Mouse (Mus musculus): ENCODE measurements at regions not wholly inside any gene's neighbourhood (a gene's known extent, or its start where the extent isn't known, plus 50 kb on each side); places are given as distances from the start of the nearest gene placed in this dataset.

- H3K9me3 ChIP-seq (replicated peaks; ENCODE audit: control insufficient read depth, low read length), result no peaks in the 10 kb centered on the region
- no peak overlapping the region for H3K4me3 ChIP-seq (ENCODE audit: low read depth, low read length)
- no peak for ATAC-seq (replicated peaks; ENCODE audit: insufficient number of reproducible peaks, low FRiP score, low TSS enrichment)
- H3K4me2 ChIP-seq, result no peak overlapping the region
- H3K4me1 ChIP-seq (ENCODE audit: control insufficient read depth, insufficient read depth, low read length), result peaks cover under 1% of the 10 kb centered on the region; the same call in 1 of the 2 replicates
- H3K27me3 ChIP-seq (ENCODE audit: control insufficient read depth, insufficient read depth, low read length), result no peaks in the 10 kb centered on the region
- H3K9ac ChIP-seq (ENCODE audit: low read depth, low read length), result no peak overlapping the region
- no peaks in the 10 kb centered on the region for H3K36me3 ChIP-seq (ENCODE audit: control insufficient read depth, insufficient read depth, low read length)
- no peak overlapping the region for H3K27ac ChIP-seq (ENCODE audit: low read depth, low read length)
- 87% methylated on average over 10 of the region's 10 CpGs for WGBS (ENCODE audit: insufficient replicate concordance)
Measured at GRCm38 (mm10) chr2:72832770-72833169, 147.5 kb downstream of the Sp3 start.

- Histone ChIP-seq H3K4me1 (ENCODE audit: control insufficient read depth, insufficient read depth, low read length) (peaks cover 5% of the 10 kb centered on the region; the same call in 1 of the 2 replicates), H3K27me3 (ENCODE audit: control insufficient read depth, insufficient read depth, low read length) (no peaks in the 10 kb centered on the region), H3K36me3 (ENCODE audit: control insufficient read depth, insufficient read depth, low read length) (no peaks in the 10 kb centered on the region), H3K9ac (ENCODE audit: low read depth, low read length) (no peak overlapping the region), H3K4me3 (ENCODE audit: low read depth, low read length) (no peak overlapping the region), H3K27ac (ENCODE audit: low read depth, low read length) (no peak overlapping the region), H3K4me2 (no peak overlapping the region), H3K9me3 (replicated peaks; ENCODE audit: control insufficient read depth, low read length) (no peaks in the 10 kb centered on the region)
- no peak for ATAC-seq (replicated peaks; ENCODE audit: insufficient number of reproducible peaks, low FRiP score, low TSS enrichment)
- 46% methylated on average over 6 of the region's 6 CpGs for WGBS (ENCODE audit: insufficient replicate concordance)
Measured at GRCm38 (mm10) chr2:72838085-72838727, 142.0 kb downstream of the Sp3 start.

DNA sequence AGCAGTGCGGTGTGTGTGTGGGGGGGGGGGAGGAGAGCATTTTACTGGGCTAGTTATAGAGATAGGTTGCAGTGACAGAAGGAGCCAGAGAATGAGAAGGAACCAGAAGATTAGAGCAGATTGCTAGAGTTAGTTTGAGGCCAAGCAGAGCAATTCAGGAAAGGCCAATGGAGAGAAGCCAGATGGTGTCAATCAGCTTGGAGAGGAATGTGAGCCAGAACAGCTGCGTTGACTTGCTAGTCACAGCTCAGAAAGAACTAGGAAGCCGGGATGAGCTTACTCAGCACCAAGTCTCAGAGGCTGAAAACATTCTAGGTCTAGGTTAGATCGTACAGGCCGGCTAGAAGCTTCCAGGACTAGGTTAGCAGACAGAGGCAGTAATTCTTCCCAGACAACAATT lies 140.6 kb downstream of the Sp3 start:
- Histone ChIP-seq H3K36me3 (ENCODE audit: control insufficient read depth, insufficient read depth, low read length) (no peaks in the 10 kb centered on the region), H3K4me3 (ENCODE audit: low read depth, low read length) (no peak overlapping the region), H3K4me2 (no peak overlapping the region), H3K27ac (ENCODE audit: low read depth, low read length) (no peak overlapping the region), H3K9ac (ENCODE audit: low read depth, low read length) (no peak overlapping the region), H3K27me3 (ENCODE audit: control insufficient read depth, insufficient read depth, low read length) (no peaks in the 10 kb centered on the region), H3K4me1 (ENCODE audit: control insufficient read depth, insufficient read depth, low read length) (peaks cover 5% of the 10 kb centered on the region; the same call in 1 of the 2 replicates), H3K9me3 (replicated peaks; ENCODE audit: control insufficient read depth, low read length) (no peaks in the 10 kb centered on the region)
- WGBS (ENCODE audit: insufficient replicate concordance), result 77% methylated on average over 5 of the region's 5 CpGs
- no peak for ATAC-seq (replicated peaks; ENCODE audit: insufficient number of reproducible peaks, low FRiP score, low TSS enrichment)

DNA sequence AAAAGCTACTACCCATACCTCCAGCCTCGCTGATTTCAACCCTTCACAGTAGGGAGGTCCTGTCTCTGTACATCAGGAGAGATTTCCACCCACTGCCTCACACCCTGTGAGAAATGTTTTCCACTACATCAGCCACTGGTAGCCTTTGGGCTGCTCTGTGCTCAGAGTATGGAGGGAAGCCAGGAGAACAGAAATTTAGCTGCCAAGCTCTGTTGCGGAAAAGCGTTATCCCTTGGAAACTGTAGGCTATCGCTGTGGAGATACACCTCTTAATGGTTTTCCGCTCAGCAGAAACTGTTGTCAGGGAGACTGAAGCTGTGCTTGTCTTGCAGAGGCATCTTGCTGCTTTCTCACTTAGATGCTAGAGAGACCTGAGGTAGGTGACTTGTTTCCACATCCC lies 138.9 kb downstream of the Sp3 start:
- no peaks in the 10 kb centered on the region for H3K36me3 ChIP-seq (ENCODE audit: control insufficient read depth, insufficient read depth, low read length)
- 66% methylated on average over 5 of the region's 5 CpGs for WGBS (ENCODE audit: insufficient replicate concordance)
- H3K27me3 ChIP-seq (ENCODE audit: control insufficient read depth, insufficient read depth, low read length), result no peaks in the 10 kb centered on the region
- no peak overlapping the region for H3K27ac ChIP-seq (ENCODE audit: low read depth, low read length)
- no peak overlapping the region for H3K4me3 ChIP-seq (ENCODE audit: low read depth, low read length)
- H3K4me2 ChIP-seq, result no peak overlapping the region
- peak; percentile 68 for ATAC-seq (replicated peaks; ENCODE audit: insufficient number of reproducible peaks, low FRiP score, low TSS enrichment)
- H3K9ac ChIP-seq (ENCODE audit: low read depth, low read length), result no peak overlapping the region
- peaks cover 5% of the 10 kb centered on the region; the same call in 1 of the 2 replicates for H3K4me1 ChIP-seq (ENCODE audit: control insufficient read depth, insufficient read depth, low read length)
- H3K9me3 ChIP-seq (replicated peaks; ENCODE audit: control insufficient read depth, low read length), result no peaks in the 10 kb centered on the region

DNA sequence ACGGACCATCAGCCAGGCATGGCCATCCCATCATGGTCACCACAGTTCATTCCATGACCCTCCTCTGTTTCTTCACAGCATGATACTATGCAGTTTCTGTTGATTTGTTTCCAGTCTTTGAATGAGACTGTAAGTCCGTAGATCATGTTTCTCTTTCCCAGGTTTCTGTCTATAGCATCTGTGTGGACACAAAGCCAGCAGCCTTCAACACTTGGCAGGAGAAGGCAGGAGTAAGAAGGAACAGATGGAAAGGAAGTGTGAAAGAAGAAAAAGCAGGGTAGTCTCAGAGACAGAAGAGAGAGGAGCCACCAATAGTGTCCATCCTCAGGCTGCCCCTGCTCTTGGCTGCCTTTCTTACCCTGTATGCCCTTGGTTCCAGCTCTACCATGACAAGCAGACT lies 136.6 kb downstream of the Sp3 start:
- no peak for ATAC-seq (replicated peaks; ENCODE audit: insufficient number of reproducible peaks, low FRiP score, low TSS enrichment)
- Histone ChIP-seq H3K4me2 (no peak overlapping the region), H3K4me1 (ENCODE audit: control insufficient read depth, insufficient read depth, low read length) (no peaks in the 10 kb centered on the region), H3K27ac (ENCODE audit: low read depth, low read length) (no peak overlapping the region), H3K4me3 (ENCODE audit: low read depth, low read length) (no peak overlapping the region), H3K9me3 (replicated peaks; ENCODE audit: control insufficient read depth, low read length) (no peaks in the 10 kb centered on the region), H3K27me3 (ENCODE audit: control insufficient read depth, insufficient read depth, low read length) (no peaks in the 10 kb centered on the region), H3K36me3 (ENCODE audit: control insufficient read depth, insufficient read depth, low read length) (no peaks in the 10 kb centered on the region), H3K9ac (ENCODE audit: low read depth, low read length) (no peak overlapping the region)
- WGBS (ENCODE audit: insufficient replicate concordance), result 83% methylated on average over 2 of the region's 2 CpGs

GRCm38 (mm10) chr2:72849441-72850192 lies 130.6 kb downstream of the Sp3 start:
- Histone ChIP-seq H3K36me3 (ENCODE audit: control insufficient read depth, insufficient read depth, low read length) (no peaks in the 10 kb centered on the region), H3K4me3 (ENCODE audit: low read depth, low read length) (no peak overlapping the region), H3K27me3 (ENCODE audit: control insufficient read depth, insufficient read depth, low read length) (no peaks in the 10 kb centered on the region), H3K9ac (ENCODE audit: low read depth, low read length) (no peak overlapping the region), H3K4me1 (ENCODE audit: control insufficient read depth, insufficient read depth, low read length) (0 out of 2 replicates have a peak, but pooled peaks cover 2% of the 10 kb centered on the region), H3K9me3 (replicated peaks; ENCODE audit: control insufficient read depth, low read length) (0 out of 2 replicates have a peak, but pooled peaks cover 3% of the 10 kb centered on the region), H3K27ac (ENCODE audit: low read depth, low read length) (no peak overlapping the region), H3K4me2 (peak overlapping the region; percentile 25; the same call in 1 of the 2 replicates)
- WGBS (ENCODE audit: insufficient replicate concordance), result 42% methylated on average over 12 of the region's 12 CpGs
- ATAC-seq (replicated peaks; ENCODE audit: insufficient number of reproducible peaks, low FRiP score, low TSS enrichment), result no peak

- H3K4me3 ChIP-seq (ENCODE audit: low read depth, low read length), result no peak overlapping the region
- 70% methylated on average over 4 of the region's 4 CpGs for WGBS (ENCODE audit: insufficient replicate concordance)
- H3K27me3 ChIP-seq (ENCODE audit: control insufficient read depth, insufficient read depth, low read length), result no peaks in the 10 kb centered on the region
- no peaks in the 10 kb centered on the region for H3K36me3 ChIP-seq (ENCODE audit: control insufficient read depth, insufficient read depth, low read length)
- H3K9ac ChIP-seq (ENCODE audit: low read depth, low read length), result no peak overlapping the region
- 0 out of 2 replicates have a peak, but pooled peaks cover 2% of the 10 kb centered on the region for H3K4me1 ChIP-seq (ENCODE audit: control insufficient read depth, insufficient read depth, low read length)
- H3K27ac ChIP-seq (ENCODE audit: low read depth, low read length), result no peak overlapping the region
- 0 out of 2 replicates have a peak, but pooled peaks cover 3% of the 10 kb centered on the region for H3K9me3 ChIP-seq (replicated peaks; ENCODE audit: control insufficient read depth, low read length)
- no peak overlapping the region for H3K4me2 ChIP-seq
- ATAC-seq (replicated peaks; ENCODE audit: insufficient number of reproducible peaks, low FRiP score, low TSS enrichment), result no peak
Measured at GRCm38 (mm10) chr2:72852509-72852908, 127.7 kb downstream of the Sp3 start.

DNA sequence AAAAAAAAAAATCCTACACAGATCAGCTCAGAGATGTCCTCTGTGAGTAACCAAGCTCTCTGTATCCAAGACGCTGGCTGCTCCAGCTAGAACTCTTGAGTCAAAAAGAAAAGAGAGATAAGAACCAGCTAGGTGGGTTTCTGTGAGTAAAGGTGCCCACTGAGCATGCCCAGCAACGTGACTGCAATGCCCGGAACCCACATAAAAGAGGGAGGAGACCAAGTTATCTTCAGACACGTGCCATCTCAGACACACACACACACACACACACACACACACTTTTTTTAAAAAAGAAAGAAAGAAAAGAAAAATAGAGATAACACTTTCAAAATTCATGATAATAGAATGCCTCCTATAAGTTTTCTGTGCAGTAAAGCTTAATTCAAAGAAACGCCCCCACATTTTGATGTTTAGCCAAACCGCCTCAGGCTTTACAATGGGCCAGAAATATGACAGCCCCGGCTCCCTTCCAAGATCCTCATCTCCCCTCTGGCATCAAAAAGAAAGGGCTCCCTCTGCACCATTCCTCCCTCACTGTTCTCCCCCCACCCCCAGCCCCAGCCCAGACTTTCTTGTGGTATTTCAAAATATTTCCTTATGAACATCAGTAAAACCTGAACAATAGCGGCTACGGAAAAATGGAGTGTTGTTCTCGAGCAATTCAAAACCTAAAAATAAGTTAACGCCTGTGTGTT lies 124.8 kb downstream of the Sp3 start:
- ATAC-seq (replicated peaks; ENCODE audit: insufficient number of reproducible peaks, low FRiP score, low TSS enrichment), result no peak
- no peak overlapping the region for H3K27ac ChIP-seq (ENCODE audit: low read depth, low read length)
- H3K4me1 ChIP-seq (ENCODE audit: control insufficient read depth, insufficient read depth, low read length), result no peaks in the 10 kb centered on the region
- H3K9me3 ChIP-seq (replicated peaks; ENCODE audit: control insufficient read depth, low read length), result 0 out of 2 replicates have a peak, but pooled peaks cover 3% of the 10 kb centered on the region
- no peaks in the 10 kb centered on the region for H3K36me3 ChIP-seq (ENCODE audit: control insufficient read depth, insufficient read depth, low read length)
- H3K4me2 ChIP-seq, result no peak overlapping the region
- H3K9ac ChIP-seq (ENCODE audit: low read depth, low read length), result no peak overlapping the region
- WGBS (ENCODE audit: insufficient replicate concordance), result 79% methylated on average over 11 of the region's 11 CpGs
- no peaks in the 10 kb centered on the region for H3K27me3 ChIP-seq (ENCODE audit: control insufficient read depth, insufficient read depth, low read length)
- no peak overlapping the region for H3K4me3 ChIP-seq (ENCODE audit: low read depth, low read length)
